Mouse (Mus musculus): ENCODE data around the gene Sdk1. TPM values are rescaled to one million over a fixed set of nuclear protein-coding genes. Genes with fewer than 3 reads are reported as not detected.
A peak's percentile ranks its signal among the peaks of the same experiment; 100 is the strongest.

The Sdk1 gene
- polyA plus RNA-seq, 1 experiment from 2014 or later: 0.94 TPM

DNA sequence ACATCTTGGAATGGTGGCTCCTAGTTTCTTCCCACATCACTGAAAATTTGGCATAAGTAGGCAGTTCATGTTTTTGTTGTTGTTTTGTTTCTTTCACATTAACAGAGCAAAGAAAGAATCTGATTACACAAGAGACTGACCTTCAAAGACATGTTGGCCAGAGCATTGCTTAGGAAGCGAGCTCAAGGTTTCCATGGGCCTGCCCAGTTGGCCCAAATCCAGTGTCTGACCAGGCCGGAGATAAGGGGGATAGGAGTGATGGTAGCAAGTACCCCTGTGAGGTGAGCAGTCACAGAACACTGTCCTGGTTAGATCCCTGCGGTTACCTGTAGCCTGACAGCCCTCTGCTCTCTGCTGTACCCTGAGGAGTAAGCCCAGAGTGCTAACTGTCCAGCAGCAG lies 122.7 kb downstream of the Sdk1 start:
- no peak overlapping the region for H3K4me2 ChIP-seq (replicated peaks; ENCODE audit: low read depth)
- H3K36me3 ChIP-seq (ENCODE audit: control insufficient read depth, insufficient read depth): no peaks in the 10 kb centered on the region
- ATAC-seq: no peak
- no peaks in the 10 kb centered on the region for H3K9me3 ChIP-seq (ENCODE audit: control insufficient read depth)
- no peak for TF ChIP-seq CTCF (IDR thresholded peaks at IDR 0.05; ENCODE audit: low read depth)
- 88% methylated on average over 3 of the region's 3 CpGs for WGBS
- no peak overlapping the region for H3K4me3 ChIP-seq (ENCODE audit: low read depth, low read length)
- H3K27ac ChIP-seq (ENCODE audit: low read depth, low read length): no peak overlapping the region
- H3K4me1 ChIP-seq (replicated peaks; ENCODE audit: control insufficient read depth, insufficient read depth, low read length): no peaks in the 10 kb centered on the region
- no peaks in the 10 kb centered on the region for H3K27me3 ChIP-seq (replicated peaks; ENCODE audit: control insufficient read depth, insufficient read depth, low read length)
- H3K9ac ChIP-seq (ENCODE audit: low read depth, low read length): no peak overlapping the region

DNA sequence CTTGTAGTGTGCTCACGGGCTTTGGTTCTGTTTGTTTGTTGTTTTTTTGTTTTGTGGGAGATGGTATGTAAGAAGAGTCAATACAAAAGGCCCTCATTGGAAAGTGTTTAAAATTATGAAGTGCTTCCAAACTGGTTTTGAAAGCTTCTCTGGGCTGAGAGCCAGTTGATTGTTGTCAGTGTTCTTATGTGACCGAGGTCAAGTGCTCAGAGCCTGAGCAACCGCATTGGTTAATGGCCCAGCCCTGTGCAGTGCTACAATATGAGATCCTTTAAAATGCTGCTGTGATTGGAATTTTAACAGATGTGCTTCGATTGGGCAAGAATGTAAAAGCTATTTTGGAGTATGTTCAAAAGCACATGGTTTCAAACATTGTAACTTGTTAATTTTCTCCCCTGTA lies 127.3 kb downstream of the Sdk1 start:
- ATAC-seq: no peak
- Histone ChIP-seq H3K9me3 (ENCODE audit: control insufficient read depth) (no peaks in the 10 kb centered on the region), H3K4me3 (ENCODE audit: low read depth, low read length) (no peak overlapping the region), H3K4me2 (replicated peaks; ENCODE audit: low read depth) (no peak overlapping the region), H3K36me3 (ENCODE audit: control insufficient read depth, insufficient read depth) (no peaks in the 10 kb centered on the region), H3K27me3 (replicated peaks; ENCODE audit: control insufficient read depth, insufficient read depth, low read length) (no peaks in the 10 kb centered on the region), H3K4me1 (replicated peaks; ENCODE audit: control insufficient read depth, insufficient read depth, low read length) (no peaks in the 10 kb centered on the region), H3K9ac (ENCODE audit: low read depth, low read length) (no peak overlapping the region), H3K27ac (ENCODE audit: low read depth, low read length) (no peak overlapping the region)
- TF ChIP-seq CTCF (IDR thresholded peaks at IDR 0.05; ENCODE audit: low read depth): no peak
- WGBS: 52% methylated on average over 4 of the region's 4 CpGs

DNA sequence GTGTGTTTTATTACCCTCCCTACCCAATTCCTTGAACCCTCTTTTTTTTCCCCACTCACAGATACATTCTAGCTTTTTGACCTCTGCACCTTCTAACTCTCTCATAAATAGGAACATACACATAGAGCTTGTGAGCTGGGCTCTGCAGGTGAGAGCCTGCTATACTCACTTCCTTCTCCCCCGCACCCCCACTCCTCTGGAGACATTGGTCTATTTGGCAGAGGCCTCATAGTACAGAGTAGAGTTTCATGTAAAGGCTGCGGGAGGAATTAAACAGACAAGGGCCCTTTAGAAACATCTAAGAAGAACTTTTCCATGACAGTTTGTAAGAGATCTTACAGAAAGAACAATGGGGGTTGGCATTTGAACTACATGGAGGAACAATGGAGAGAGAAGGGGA lies 133.5 kb downstream of the Sdk1 start:
- Histone ChIP-seq H3K9ac (ENCODE audit: low read depth, low read length) (no peak overlapping the region), H3K36me3 (ENCODE audit: control insufficient read depth, insufficient read depth) (no peaks in the 10 kb centered on the region), H3K27me3 (replicated peaks; ENCODE audit: control insufficient read depth, insufficient read depth, low read length) (no peaks in the 10 kb centered on the region), H3K4me1 (replicated peaks; ENCODE audit: control insufficient read depth, insufficient read depth, low read length) (0 out of 2 replicates have a peak, but pooled peaks cover 4% of the 10 kb centered on the region), H3K9me3 (ENCODE audit: control insufficient read depth) (no peaks in the 10 kb centered on the region), H3K4me2 (replicated peaks; ENCODE audit: low read depth) (no peak overlapping the region), H3K4me3 (ENCODE audit: low read depth, low read length) (no peak overlapping the region), H3K27ac (ENCODE audit: low read depth, low read length) (no peak overlapping the region)
- ATAC-seq: no peak
- no peak for TF ChIP-seq CTCF (IDR thresholded peaks at IDR 0.05; ENCODE audit: low read depth)
- WGBS: 56% methylated on average over 2 of the region's 2 CpGs

DNA sequence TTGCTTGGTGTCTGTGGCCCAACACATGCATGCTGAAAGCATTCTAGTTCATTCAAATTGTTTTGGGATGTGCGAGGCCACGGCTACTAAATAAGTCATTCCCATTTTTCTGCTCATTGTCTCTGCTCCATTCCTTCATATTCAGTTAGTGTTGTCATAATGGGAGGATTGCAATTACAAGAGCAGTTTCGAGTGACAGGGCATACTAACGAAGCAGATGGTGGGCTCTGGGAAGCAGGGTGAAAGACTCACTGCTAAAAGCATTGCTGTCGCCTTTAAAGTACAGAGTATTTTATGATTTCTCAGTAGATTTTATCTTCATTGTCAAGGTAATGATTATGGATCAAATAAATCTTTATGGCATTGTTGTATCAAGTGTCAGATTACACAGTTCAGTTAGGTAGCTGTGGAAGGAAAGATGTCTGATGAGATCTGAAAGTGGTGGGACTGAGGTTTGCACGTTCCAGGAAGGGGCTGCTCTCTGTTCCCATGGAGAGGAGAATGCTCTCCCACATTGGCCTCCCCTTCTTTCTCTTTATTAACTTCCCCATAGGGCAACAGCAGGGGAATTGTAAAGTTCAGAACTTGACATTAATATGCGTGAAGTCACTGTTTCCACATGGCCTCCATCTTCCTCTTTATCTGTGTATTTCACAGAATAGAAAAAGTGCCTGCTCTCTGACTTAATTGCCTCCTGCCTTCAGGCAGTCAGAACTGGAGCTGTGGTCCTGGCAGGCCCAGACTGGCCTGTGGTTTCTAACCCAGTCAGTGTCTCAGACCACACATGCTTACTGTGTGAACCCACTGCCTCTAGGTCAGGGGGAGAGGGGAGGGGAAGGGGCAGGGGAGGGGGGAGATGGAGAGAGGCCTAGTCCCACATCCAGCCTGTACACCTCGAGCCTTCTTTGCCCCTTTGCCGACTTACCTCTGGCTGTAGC lies 138.8 kb downstream of the Sdk1 start:
- Histone ChIP-seq H3K27ac (ENCODE audit: low read depth, low read length) (peak overlapping the region; percentile 57), H3K9ac (ENCODE audit: low read depth, low read length) (0 out of 2 replicates have a peak overlapping the region, but pooled peaks have one; percentile 7), H3K27me3 (replicated peaks; ENCODE audit: control insufficient read depth, insufficient read depth, low read length) (no peaks in the 10 kb centered on the region), H3K9me3 (ENCODE audit: control insufficient read depth) (no peaks in the 10 kb centered on the region), H3K36me3 (ENCODE audit: control insufficient read depth, insufficient read depth) (no peaks in the 10 kb centered on the region), H3K4me2 (replicated peaks; ENCODE audit: low read depth) (peak overlapping the region; percentile 51), H3K4me3 (ENCODE audit: low read depth, low read length) (no peak overlapping the region), H3K4me1 (replicated peaks; ENCODE audit: control insufficient read depth, insufficient read depth, low read length) (0 out of 2 replicates have a peak, but pooled peaks cover 9% of the 10 kb centered on the region)
- peak; percentile 43 for ATAC-seq
- WGBS: 41% methylated on average over 9 of the region's 9 CpGs
- no peak for TF ChIP-seq CTCF (IDR thresholded peaks at IDR 0.05; ENCODE audit: low read depth)

DNA sequence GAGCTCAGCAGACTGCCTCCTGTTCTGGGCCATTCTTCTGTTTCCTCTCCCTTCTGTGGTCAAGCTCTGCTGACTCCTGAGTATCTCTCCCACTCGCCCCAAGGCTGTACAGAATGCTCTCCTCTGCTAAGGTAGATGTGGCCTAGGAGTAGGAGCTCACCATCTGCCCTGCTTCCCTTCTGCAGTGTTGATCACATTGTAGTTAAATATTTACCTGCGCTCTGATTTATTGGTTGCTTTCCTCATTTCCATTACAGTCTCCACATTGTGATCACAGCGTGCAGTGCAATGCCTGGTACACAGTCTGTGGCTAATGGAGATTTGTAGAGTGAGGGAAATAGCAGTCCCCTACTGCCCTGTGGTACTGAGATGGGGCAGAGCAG lies 139.5 kb downstream of the Sdk1 start:
- Histone ChIP-seq H3K4me2 (replicated peaks; ENCODE audit: low read depth) (peak overlapping the region; percentile 51), H3K27ac (ENCODE audit: low read depth, low read length) (peak overlapping the region; percentile 57), H3K36me3 (ENCODE audit: control insufficient read depth, insufficient read depth) (no peaks in the 10 kb centered on the region), H3K27me3 (replicated peaks; ENCODE audit: control insufficient read depth, insufficient read depth, low read length) (no peaks in the 10 kb centered on the region), H3K9me3 (ENCODE audit: control insufficient read depth) (no peaks in the 10 kb centered on the region), H3K4me3 (ENCODE audit: low read depth, low read length) (no peak overlapping the region), H3K4me1 (replicated peaks; ENCODE audit: control insufficient read depth, insufficient read depth, low read length) (0 out of 2 replicates have a peak, but pooled peaks cover 9% of the 10 kb centered on the region), H3K9ac (ENCODE audit: low read depth, low read length) (0 out of 2 replicates have a peak overlapping the region, but pooled peaks have one; percentile 7)
- WGBS: 29% methylated on average over 3 of the region's 3 CpGs
- no peak for TF ChIP-seq CTCF (IDR thresholded peaks at IDR 0.05; ENCODE audit: low read depth)
- ATAC-seq: peak; percentile 64

DNA sequence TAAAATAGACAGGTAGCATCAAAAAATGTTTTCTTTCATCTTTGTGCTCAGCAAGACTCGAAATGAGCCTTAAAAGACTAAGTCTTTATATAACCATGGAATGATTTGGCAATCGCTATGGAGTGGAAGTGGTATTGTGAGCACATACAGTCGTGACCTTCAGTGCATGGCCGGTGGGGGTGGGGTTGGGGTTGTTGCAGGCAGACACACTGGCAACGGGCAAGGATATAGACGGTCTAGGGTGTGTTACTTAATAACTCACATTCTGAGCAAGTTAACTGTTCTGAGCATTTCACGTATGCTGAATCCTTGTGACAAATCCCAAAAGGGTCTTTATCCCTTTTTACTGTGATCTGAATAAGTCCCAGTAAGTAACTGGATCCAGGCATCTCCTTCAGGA lies 140.3 kb downstream of the Sdk1 start:
- Histone ChIP-seq H3K9ac (ENCODE audit: low read depth, low read length) (no peak overlapping the region), H3K4me3 (ENCODE audit: low read depth, low read length) (no peak overlapping the region), H3K4me1 (replicated peaks; ENCODE audit: control insufficient read depth, insufficient read depth, low read length) (0 out of 2 replicates have a peak, but pooled peaks cover 9% of the 10 kb centered on the region), H3K27ac (ENCODE audit: low read depth, low read length) (no peak overlapping the region), H3K27me3 (replicated peaks; ENCODE audit: control insufficient read depth, insufficient read depth, low read length) (no peaks in the 10 kb centered on the region), H3K9me3 (ENCODE audit: control insufficient read depth) (no peaks in the 10 kb centered on the region), H3K4me2 (replicated peaks; ENCODE audit: low read depth) (no peak overlapping the region), H3K36me3 (ENCODE audit: control insufficient read depth, insufficient read depth) (no peaks in the 10 kb centered on the region)
- no peak for TF ChIP-seq CTCF (IDR thresholded peaks at IDR 0.05; ENCODE audit: low read depth)
- 59% methylated on average over 7 of the region's 7 CpGs for WGBS
- ATAC-seq: no peak

Data from intestine, postnatal 0 days (tissue).